Mouse (Mus musculus) myocyte (in vitro differentiated cells): ENCODE data around the gene Cldn14.

Experiments used
- CEBPB ChIP-seq: IDR thresholded peaks from 2 replicates; pipeline ENCODE4 v1.6.1; 2011; ENCODE audit warnings: mild to moderate bottlenecking, moderate library complexity; ENCODE audit not compliant: poor library complexity, insufficient read depth, severe bottlenecking
- E2F4 ChIP-seq: IDR thresholded peaks from one replicate; pipeline ENCODE4 v1.6.1; 2011; ENCODE audit warnings: mild to moderate bottlenecking, control low read depth, moderate library complexity; ENCODE audit not compliant: insufficient read depth
- MAX ChIP-seq: IDR thresholded peaks from one replicate; pipeline ENCODE4 v1.6.1; 2011; ENCODE audit warnings: low read depth, mild to moderate bottlenecking, control low read depth
- MYOD1 ChIP-seq, 3 experiments: IDR thresholded peaks; one replicate each; pipeline ENCODE4 v1.6.1; 2011; ENCODE audit warnings: control low read depth in 2 of 3, low read depth in 2 of 3, mild to moderate bottlenecking in 2 of 3, moderate library complexity in 1 of 3; ENCODE audit not compliant: insufficient read length in 2 of 3, control insufficient read depth in 1 of 3
- MYOG ChIP-seq, 3 experiments: IDR thresholded peaks; one replicate each; pipeline ENCODE4 v1.6.1; 2011; ENCODE audit warnings: control low read depth in 2 of 3, low read depth in 2 of 3, mild to moderate bottlenecking in 2 of 3; ENCODE audit not compliant: insufficient read length in 2 of 3, control insufficient read depth in 1 of 3, insufficient read depth in 1 of 3
- POLR2A ChIP-seq: IDR thresholded peaks from one replicate; pipeline ENCODE4 v1.6.1; 2011; ENCODE audit warnings: low read depth, mild to moderate bottlenecking, control low read depth, moderate library complexity; ENCODE audit not compliant: insufficient read length
- SRF ChIP-seq: IDR thresholded peaks from one replicate; pipeline ENCODE4 v1.6.1; 2011; ENCODE audit warnings: low read depth; ENCODE audit not compliant: control insufficient read depth, insufficient read length
- TCF12 ChIP-seq: IDR thresholded peaks from one replicate; pipeline ENCODE4 v1.6.1; 2011; ENCODE audit warnings: mild to moderate bottlenecking, control low read depth; ENCODE audit not compliant: poor library complexity, insufficient read depth, severe bottlenecking

DNA sequence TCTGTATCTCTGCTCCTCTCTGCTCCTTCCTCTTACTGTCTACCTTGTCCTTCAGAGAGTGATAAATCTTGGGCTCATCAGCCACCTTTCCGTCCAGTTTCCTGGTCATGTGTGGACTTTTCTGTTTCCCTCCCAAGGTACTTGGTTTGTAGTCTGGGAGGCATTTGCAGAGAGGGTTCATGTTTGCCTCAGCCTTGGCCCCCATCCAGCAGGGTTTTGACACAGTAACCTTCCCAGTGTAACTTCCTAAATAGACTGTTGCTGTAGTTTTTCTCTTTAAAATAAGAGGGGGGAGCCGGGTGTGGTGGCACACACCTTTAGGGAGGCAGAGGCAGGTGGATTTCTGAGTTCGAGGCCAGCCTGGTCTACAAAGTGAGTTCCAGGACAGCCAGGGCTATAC, 98.7 kb downstream of the Cldn14 start:
- TF ChIP-seq MAX (no peak), POLR2A (no peak), MYOD1 (IDR thresholded peaks at IDR 0.05; ENCODE audit: control insufficient read depth in 1 of 3, insufficient read length in 2 of 3, low read depth in 2 of 3) (no peak), CEBPB (no peak), SRF (no peak), TCF12 (no peak), E2F4 (no peak), MYOG (IDR thresholded peaks at IDR 0.05; ENCODE audit: control insufficient read depth in 1 of 3, insufficient read depth in 1 of 3, insufficient read length in 2 of 3, low read depth in 2 of 3) (no peak)
